Mouse (Mus musculus): ENCODE results near the gene Gm37240.

Gm37240 gene

GRCm38 (mm10) chr3:85024817-85025705 is 862.3 kb downstream of the Gm37240 start:
- in situ Hi-C loops (cut with MboI): no loop called here

GRCm38 (mm10) chr3:85024237-85024636 is 863.1 kb downstream of the Gm37240 start:
- in situ Hi-C loops (cut with MboI): no loop called here

- in situ Hi-C loops (cut with MboI): no loop called here
These were observed 864.5 kb downstream of the Gm37240 start for GRCm38 (mm10) chr3:85022800-85023199.

- in situ Hi-C loops (cut with MboI): no loop called here
These were observed 865.5 kb downstream of the Gm37240 start for GRCm38 (mm10) chr3:85021816-85022215.

GRCm38 (mm10) chr3:85020137-85020536 is 867.2 kb downstream of the Gm37240 start:
- in situ Hi-C loops (cut with MboI): no loop called here

GRCm38 (mm10) chr3:85015667-85016066 is 871.7 kb downstream of the Gm37240 start:
- in situ Hi-C loops (cut with MboI): no loop called here

- in situ Hi-C loops (cut with MboI): no loop called here
These were observed 874.4 kb downstream of the Gm37240 start for GRCm38 (mm10) chr3:85012889-85013288.

- in situ Hi-C loops (cut with MboI): no loop called here
These were observed 882.1 kb downstream of the Gm37240 start for GRCm38 (mm10) chr3:85005257-85005656.

GRCm38 (mm10) chr3:84988880-84989279 is 898.4 kb downstream of the Gm37240 start:
- in situ Hi-C loops (cut with MboI): no loop called here

- in situ Hi-C loops (cut with MboI): no loop called here
These were observed 902.1 kb downstream of the Gm37240 start for GRCm38 (mm10) chr3:84985121-84985625.

GRCm38 (mm10) chr3:84982688-84983087 is 904.6 kb downstream of the Gm37240 start:
- in situ Hi-C loops (cut with MboI): no loop called here

- in situ Hi-C loops (cut with MboI): no loop called here
These were observed 907.2 kb downstream of the Gm37240 start for GRCm38 (mm10) chr3:84980158-84980557.

- in situ Hi-C loops (cut with MboI): no loop called here
These were observed 908.6 kb downstream of the Gm37240 start for GRCm38 (mm10) chr3:84978676-84979075.

- in situ Hi-C loops (cut with MboI): no loop called here
These were observed 913.1 kb downstream of the Gm37240 start for GRCm38 (mm10) chr3:84974193-84974592.

- in situ Hi-C loops (cut with MboI): no loop called here
These were observed 914.4 kb downstream of the Gm37240 start for GRCm38 (mm10) chr3:84972881-84973280.

GRCm38 (mm10) chr3:84971561-84971960 is 915.8 kb downstream of the Gm37240 start:
- in situ Hi-C loops (cut with MboI): no loop called here

GRCm38 (mm10) chr3:84967364-84967763 is 920.0 kb downstream of the Gm37240 start:
- in situ Hi-C loops (cut with MboI): no loop called here

- in situ Hi-C loops (cut with MboI): no loop called here
These were observed 922.2 kb downstream of the Gm37240 start for GRCm38 (mm10) chr3:84965156-84965555.

GRCm38 (mm10) chr3:84955857-84956256 is 931.5 kb downstream of the Gm37240 start:
- in situ Hi-C loops (cut with MboI): no loop called here

GRCm38 (mm10) chr3:84955011-84955775 is 932.1 kb downstream of the Gm37240 start:
- in situ Hi-C loops (cut with MboI): no loop called here

- in situ Hi-C loops (cut with MboI): no loop called here
These were observed 934.6 kb downstream of the Gm37240 start for GRCm38 (mm10) chr3:84952585-84953187.

GRCm38 (mm10) chr3:84952135-84952534 is 935.2 kb downstream of the Gm37240 start:
- in situ Hi-C loops (cut with MboI): no loop called here

Measured in mature B cell (primary cell).